Mouse (Mus musculus) right cerebral cortex, postnatal 25 days (tissue): ENCODE measurements around the gene Gm20388.

ENCODE experiments used
- DNase-seq: peaks from one replicate; pipeline ENCODE4 v3.0.0; 2022

Gene Gm20388

DNA sequence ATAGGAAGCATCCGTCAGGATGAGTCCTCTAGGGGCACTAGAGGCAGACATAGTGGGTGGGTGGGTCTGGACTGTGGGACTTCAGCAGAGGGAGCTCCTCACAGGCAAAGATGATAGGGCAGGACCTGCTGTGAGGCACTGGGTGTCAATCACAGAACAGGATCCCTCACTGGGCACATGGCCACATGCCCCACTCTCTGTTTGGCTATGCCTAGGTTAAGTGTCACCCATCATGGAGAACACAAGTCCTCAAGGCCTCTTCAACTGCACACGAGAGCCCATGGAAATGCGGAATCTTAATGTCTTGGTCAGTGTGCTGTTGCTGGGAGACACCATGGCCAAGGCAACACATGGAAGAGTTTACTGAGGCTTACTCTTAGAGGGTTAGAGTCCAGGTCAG is 2617.3 kb downstream of the Gm20388 start:
- DNase-seq, result no peak

- DNase-seq, result no peak
These were observed 2618.5 kb downstream of the Gm20388 start for GRCm38 (mm10) chr8:122529159-122529558.

GRCm38 (mm10) chr8:122531312-122531711 is 2620.7 kb downstream of the Gm20388 start:
- DNase-seq, result no peak

GRCm38 (mm10) chr8:122537033-122537432 is 2626.4 kb downstream of the Gm20388 start:
- DNase-seq, result no peak

DNA sequence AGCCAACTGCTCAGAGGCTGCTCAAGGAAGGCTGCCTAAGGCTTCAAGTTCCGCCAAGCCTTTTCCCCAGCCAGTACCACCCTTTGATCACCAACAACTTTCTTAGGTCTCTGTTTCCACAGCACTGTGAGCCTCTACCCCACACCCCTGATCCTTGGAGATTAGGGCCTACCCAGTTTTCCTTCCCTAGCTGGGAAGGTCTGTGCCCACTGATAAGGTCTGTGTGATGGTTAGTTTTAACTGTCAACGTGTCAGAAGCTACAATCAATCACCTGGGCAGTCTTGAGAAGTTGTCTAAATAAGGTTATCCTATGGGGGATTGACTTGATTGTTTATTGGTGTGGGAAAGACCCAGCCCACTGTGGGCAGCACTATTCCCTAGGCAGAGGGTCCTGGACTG is 2627.2 kb downstream of the Gm20388 start:
- DNase-seq, result no peak

DNA sequence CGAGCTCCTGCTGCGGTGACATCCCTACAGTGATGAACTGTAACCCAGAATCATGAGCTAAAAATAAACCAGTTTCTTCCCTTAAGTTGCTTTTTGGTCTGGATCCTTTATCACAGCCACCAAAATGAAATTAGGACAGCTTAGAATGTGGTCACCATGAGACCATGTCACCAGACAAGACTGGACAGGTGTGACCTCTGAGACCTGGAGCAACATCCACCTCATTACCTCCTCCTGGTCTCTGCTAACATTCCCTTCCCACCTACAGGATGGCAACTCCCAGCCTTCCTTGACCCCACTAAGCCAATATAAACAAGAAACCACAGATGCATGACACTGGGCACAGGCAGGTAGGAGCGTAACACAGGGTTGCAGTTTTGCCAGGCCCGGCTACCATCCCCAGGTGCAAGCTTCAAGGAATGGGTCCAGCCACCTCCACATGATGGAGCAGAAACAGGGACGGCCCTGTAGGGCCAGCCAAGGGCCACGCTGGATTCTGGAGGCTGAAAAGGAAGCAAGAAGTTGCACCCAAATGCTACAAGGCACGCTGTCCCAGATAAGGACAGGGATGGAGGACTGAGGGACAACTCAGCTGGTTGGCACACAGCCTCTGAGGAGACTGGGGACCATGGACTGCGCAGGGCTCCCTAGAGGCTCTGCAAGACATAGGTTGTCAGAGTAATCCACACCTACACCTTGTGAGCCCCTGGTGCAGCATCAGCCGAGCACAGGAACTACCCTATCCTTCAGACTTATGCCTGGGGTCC is 2627.9 kb downstream of the Gm20388 start:
- no peak for DNase-seq

DNA sequence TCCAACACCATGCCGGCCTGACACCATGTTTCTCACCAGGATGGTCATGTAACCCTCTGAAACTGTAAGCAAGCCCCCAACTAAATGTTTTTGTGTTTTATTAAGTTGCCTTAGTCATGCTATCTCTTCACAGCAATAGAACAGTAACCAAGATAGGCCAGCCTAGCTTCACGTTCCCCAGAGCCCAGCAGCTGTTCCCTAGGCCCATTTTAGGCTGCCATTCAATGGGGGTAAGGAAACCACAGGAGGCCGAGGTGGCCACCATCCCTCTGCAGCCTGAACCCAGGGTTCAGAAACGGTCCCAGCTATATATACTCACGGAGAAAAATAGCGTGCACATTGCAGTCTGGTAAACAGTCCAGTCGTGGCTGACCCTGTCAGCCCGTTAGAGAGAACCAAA is 2633.5 kb downstream of the Gm20388 start:
- DNase-seq, result no peak

GRCm38 (mm10) chr8:122546066-122546755 is 2635.6 kb downstream of the Gm20388 start:
- DNase-seq, result no peak

- no peak for DNase-seq
These were observed 2636.3 kb downstream of the Gm20388 start for GRCm38 (mm10) chr8:122546811-122547453.

GRCm38 (mm10) chr8:122547815-122548214 is 2637.2 kb downstream of the Gm20388 start:
- DNase-seq, result no peak

- no peak for DNase-seq
These were observed 2637.7 kb downstream of the Gm20388 start for GRCm38 (mm10) chr8:122548331-122548730.

DNA sequence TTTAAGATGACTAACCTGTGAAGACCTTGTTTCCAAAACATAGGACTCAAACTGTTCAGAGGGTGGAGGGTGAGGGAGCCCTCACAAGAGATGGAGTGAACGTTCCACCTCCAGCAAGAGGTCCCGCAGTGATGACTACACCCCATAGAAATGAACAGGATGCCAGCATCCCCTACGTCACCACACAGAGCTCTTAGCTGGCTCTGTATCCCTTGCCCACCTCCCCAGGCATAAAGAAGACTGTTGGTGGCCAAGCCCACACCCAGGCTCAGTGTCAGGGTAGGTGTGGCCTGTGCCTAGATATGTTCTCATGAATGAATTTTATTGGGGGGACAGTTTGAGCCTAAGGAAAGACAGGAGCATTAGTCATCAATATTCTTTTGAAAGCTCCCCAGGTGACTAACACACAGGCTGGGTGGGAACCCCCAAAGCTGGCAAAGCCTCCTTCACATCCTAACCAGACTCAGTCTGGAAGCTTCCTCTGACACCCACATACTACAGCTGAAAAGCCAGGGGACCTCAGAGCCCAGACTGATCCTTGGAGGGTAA is 2638.3 kb downstream of the Gm20388 start:
- DNase-seq, result no peak

- no peak for DNase-seq
These were observed 2639.8 kb downstream of the Gm20388 start for GRCm38 (mm10) chr8:122550234-122550994.

DNA sequence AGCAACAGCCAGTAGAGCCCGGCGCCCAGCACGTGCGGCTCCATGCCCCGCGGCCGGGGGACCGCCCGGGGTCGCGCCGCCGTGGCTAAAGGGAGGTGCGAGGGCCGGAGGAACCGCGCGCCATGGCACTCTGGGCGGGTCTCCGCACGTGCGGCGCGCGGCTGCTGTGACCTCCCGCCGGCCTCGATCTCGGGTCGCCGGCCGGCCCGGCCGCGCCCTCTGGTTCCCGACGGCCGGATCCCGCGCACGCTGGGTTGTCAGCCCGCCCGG is 2640.3 kb downstream of the Gm20388 start:
- no peak for DNase-seq

DNA sequence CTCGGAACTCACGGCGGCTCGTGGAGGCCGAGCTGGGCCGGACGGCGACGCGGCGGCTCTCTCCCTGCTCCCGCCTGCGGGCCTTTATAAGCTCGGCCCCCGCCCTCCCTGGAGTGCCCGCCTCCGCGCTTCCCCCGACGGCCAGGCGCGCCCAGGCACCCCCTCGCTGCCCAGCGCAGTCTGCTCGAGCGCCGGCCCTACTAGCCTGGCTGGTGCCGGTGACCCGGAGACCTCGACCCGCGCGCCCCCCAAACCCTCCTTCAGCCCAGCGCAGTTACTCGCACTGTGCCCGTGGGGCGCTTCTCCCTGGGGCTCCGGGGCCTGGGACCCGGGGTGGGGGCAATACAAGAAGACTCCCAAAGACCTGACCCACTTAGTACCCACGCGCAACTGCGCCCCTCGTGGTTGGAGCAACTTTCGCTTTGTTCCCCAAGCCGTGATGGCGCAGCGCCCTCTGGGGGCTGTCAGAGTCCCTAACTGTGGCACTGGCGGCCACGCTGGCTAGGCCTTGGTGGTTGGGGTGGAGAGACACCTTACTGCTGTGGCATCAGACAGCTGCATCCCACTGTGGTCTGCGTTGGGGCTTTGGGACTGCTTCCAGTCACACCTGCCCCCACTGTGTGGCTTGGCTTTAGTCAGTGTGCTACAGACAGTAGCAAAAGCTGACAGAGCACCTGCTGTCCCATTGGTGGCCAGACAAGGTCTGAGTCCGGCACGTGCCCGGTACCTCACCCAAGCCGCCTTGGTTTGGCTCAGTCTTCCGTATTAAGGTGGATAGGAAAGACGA is 2640.8 kb downstream of the Gm20388 start, which contains the start of gene Piezo1:
Piezo1 (minus strand) TSS at position 65 of the 787 bp plus-strand sequence.
- DNase-seq, result peak; percentile 82

DNA sequence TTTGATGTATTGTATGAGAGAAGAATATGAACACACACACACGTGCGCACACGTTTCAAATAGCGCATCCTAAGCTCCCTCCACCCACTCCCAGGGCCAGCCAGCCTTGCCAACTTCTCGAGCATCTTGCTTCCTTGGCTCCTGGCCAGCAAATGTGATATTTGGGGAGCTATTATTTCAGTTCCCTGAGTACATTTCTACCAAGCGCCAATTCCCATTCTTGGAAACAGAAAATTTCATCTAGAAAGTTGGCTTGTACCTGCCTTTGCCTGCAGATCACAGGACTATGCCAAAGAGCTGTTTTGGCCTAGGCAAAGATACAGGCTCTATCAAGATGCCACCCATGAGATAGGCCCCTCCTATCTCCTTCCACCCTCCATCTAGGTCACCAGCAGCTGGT is 2644.1 kb downstream of the Gm20388 start:
- DNase-seq, result peak; percentile 60

- DNase-seq, result no peak
These were observed 2645.7 kb downstream of the Gm20388 start for GRCm38 (mm10) chr8:122556030-122557009.

DNA sequence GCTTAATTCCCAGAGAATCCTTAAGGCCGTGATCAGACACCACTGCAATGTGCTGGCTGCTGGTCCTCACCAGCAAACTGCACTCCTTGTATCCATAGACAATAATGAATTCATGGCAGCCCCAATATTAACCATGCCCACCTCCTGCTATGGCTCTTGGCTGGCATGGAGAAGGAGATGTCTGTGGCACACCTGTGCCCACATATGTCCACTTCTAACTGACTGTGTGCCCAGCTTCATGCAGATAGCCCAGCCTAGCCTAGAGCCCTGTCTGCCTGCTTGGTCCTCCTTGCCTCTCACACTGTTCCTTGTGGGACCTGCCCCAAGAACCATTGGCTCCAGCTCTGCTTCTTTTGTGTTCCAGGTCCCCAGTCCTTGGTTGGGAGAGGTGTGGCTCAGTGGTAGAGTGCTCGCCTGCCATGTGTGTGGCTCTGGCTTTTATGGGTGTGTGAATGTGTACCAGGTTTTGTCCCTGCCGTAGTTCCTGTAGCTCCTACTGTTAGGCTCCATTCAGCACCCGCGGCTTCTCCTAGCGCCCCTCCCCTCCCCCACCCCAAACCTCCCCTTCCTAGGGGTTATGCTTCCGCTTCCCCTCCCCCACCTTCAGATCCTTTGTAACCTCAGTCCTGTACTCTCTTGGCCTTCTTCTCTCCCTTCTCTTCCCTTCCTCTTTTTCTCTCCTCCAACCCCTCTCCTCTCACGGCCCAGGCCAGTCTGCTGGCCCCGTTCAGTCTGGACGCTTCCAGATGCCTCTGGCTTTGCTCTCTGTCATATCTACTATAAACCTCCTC is 2646.8 kb downstream of the Gm20388 start:
- DNase-seq, result no peak

GRCm38 (mm10) chr8:122558671-122559349 is 2648.2 kb downstream of the Gm20388 start:
- no peak for DNase-seq
